Mouse (Mus musculus): ENCODE measurements around the gene Adam11. TPM values are rescaled to one million over a fixed set of nuclear protein-coding genes. Genes with fewer than 3 reads are reported as not detected.
A peak's percentile ranks its signal among the peaks of the same experiment; 100 is the strongest.

Adam11 gene
- polyA plus RNA-seq, 1 experiment: 0.41 TPM

GRCm38 (mm10) chr11:102780986-102781351 lies 19.7 kb downstream of the Adam11 start:
- H3K36me3 ChIP-seq (ENCODE audit: control insufficient read depth, insufficient read depth): no peaks in the 10 kb centered on the region
- no peaks in the 10 kb centered on the region for H3K79me3 ChIP-seq (ENCODE audit: low read depth)
- no peak overlapping the region for H3K4me3 ChIP-seq (ENCODE audit: insufficient read depth, poor library complexity, severe bottlenecking)
- H3K27me3 ChIP-seq (ENCODE audit: control insufficient read depth, insufficient read depth, insufficient read length): no peaks in the 10 kb centered on the region
- no peak overlapping the region for H3ac ChIP-seq (ENCODE audit: control insufficient read depth, insufficient read length, low read depth)
- H3K79me2 ChIP-seq (ENCODE audit: control insufficient read depth, insufficient read depth): no peaks in the 10 kb centered on the region
- TF ChIP-seq MYOD1 (IDR thresholded peaks at IDR 0.05; ENCODE audit: control insufficient read depth, insufficient read length, low read depth) (no peak), MAX (IDR thresholded peaks at IDR 0.05) (no peak), USF1 (IDR thresholded peaks at IDR 0.05; ENCODE audit: low read depth) (no peak), FOSL1 (IDR thresholded peaks at IDR 0.05; ENCODE audit: insufficient read depth, low read length, poor library complexity, severe bottlenecking) (no peak), CTCF (IDR thresholded peaks at IDR 0.05; ENCODE audit: control insufficient read depth, insufficient read depth, insufficient read length) (no peak), MYOG (IDR thresholded peaks at IDR 0.05; ENCODE audit: control insufficient read depth, extremely low read depth, insufficient read length) (no peak), CEBPB (IDR thresholded peaks at IDR 0.05; ENCODE audit: low read depth) (no peak)

GRCm38 (mm10) chr11:102781523-102781922 lies 20.3 kb downstream of the Adam11 start:
- Histone ChIP-seq H3ac (ENCODE audit: control insufficient read depth, insufficient read length, low read depth) (no peak overlapping the region), H3K4me3 (ENCODE audit: insufficient read depth, poor library complexity, severe bottlenecking) (no peak overlapping the region), H3K79me3 (ENCODE audit: low read depth) (no peaks in the 10 kb centered on the region), H3K27me3 (ENCODE audit: control insufficient read depth, insufficient read depth, insufficient read length) (no peaks in the 10 kb centered on the region), H3K79me2 (ENCODE audit: control insufficient read depth, insufficient read depth) (no peaks in the 10 kb centered on the region), H3K36me3 (ENCODE audit: control insufficient read depth, insufficient read depth) (no peaks in the 10 kb centered on the region)
- TF ChIP-seq MAX (IDR thresholded peaks at IDR 0.05) (no peak), MYOG (IDR thresholded peaks at IDR 0.05; ENCODE audit: control insufficient read depth, extremely low read depth, insufficient read length) (no peak), USF1 (IDR thresholded peaks at IDR 0.05; ENCODE audit: low read depth) (no peak), CTCF (IDR thresholded peaks at IDR 0.05; ENCODE audit: control insufficient read depth, insufficient read depth, insufficient read length) (no peak), CEBPB (IDR thresholded peaks at IDR 0.05; ENCODE audit: low read depth) (no peak), MYOD1 (IDR thresholded peaks at IDR 0.05; ENCODE audit: control insufficient read depth, insufficient read length, low read depth) (no peak), FOSL1 (IDR thresholded peaks at IDR 0.05; ENCODE audit: insufficient read depth, low read length, poor library complexity, severe bottlenecking) (no peak)

- no peak overlapping the region for H3ac ChIP-seq (ENCODE audit: control insufficient read depth, insufficient read length, low read depth)
- TF ChIP-seq CTCF (IDR thresholded peaks at IDR 0.05; ENCODE audit: control insufficient read depth, insufficient read depth, insufficient read length): no peak
- H3K27me3 ChIP-seq (ENCODE audit: control insufficient read depth, insufficient read depth, insufficient read length): no peaks in the 10 kb centered on the region
- no peaks in the 10 kb centered on the region for H3K79me3 ChIP-seq (ENCODE audit: low read depth)
- no peaks in the 10 kb centered on the region for H3K36me3 ChIP-seq (ENCODE audit: control insufficient read depth, insufficient read depth)
- no peak overlapping the region for H3K4me3 ChIP-seq (ENCODE audit: insufficient read depth, poor library complexity, severe bottlenecking)
- H3K79me2 ChIP-seq (ENCODE audit: control insufficient read depth, insufficient read depth): no peaks in the 10 kb centered on the region
Measured at GRCm38 (mm10) chr11:102783443-102783842, 22.2 kb downstream of the Adam11 start.

- Histone ChIP-seq H3K79me2 (ENCODE audit: control insufficient read depth, insufficient read depth) (no peaks in the 10 kb centered on the region), H3ac (ENCODE audit: control insufficient read depth, insufficient read length, low read depth) (no peak overlapping the region), H3K4me3 (ENCODE audit: insufficient read depth, poor library complexity, severe bottlenecking) (no peak overlapping the region), H3K27me3 (ENCODE audit: control insufficient read depth, insufficient read depth, insufficient read length) (no peaks in the 10 kb centered on the region), H3K79me3 (ENCODE audit: low read depth) (no peaks in the 10 kb centered on the region), H3K36me3 (ENCODE audit: control insufficient read depth, insufficient read depth) (no peaks in the 10 kb centered on the region)
- TF ChIP-seq CEBPB (IDR thresholded peaks at IDR 0.05; ENCODE audit: low read depth): no peak
Measured at GRCm38 (mm10) chr11:102787688-102788177, 26.5 kb downstream of the Adam11 start.

- H3K36me3 ChIP-seq (ENCODE audit: control insufficient read depth, insufficient read depth): no peaks in the 10 kb centered on the region
- H3ac ChIP-seq (ENCODE audit: control insufficient read depth, insufficient read length, low read depth): no peak overlapping the region
- H3K79me3 ChIP-seq (ENCODE audit: low read depth): no peaks in the 10 kb centered on the region
- no peak for TF ChIP-seq MYOG (IDR thresholded peaks at IDR 0.05; ENCODE audit: control insufficient read depth, extremely low read depth, insufficient read length)
- TF ChIP-seq MAX (IDR thresholded peaks at IDR 0.05): peak; percentile 32
- no peak for TF ChIP-seq USF1 (IDR thresholded peaks at IDR 0.05; ENCODE audit: low read depth)
- TF ChIP-seq CEBPB (IDR thresholded peaks at IDR 0.05; ENCODE audit: low read depth): no peak
- no peak for TF ChIP-seq CTCF (IDR thresholded peaks at IDR 0.05; ENCODE audit: control insufficient read depth, insufficient read depth, insufficient read length)
- no peak for TF ChIP-seq FOSL1 (IDR thresholded peaks at IDR 0.05; ENCODE audit: insufficient read depth, low read length, poor library complexity, severe bottlenecking)
- TF ChIP-seq MYOD1 (IDR thresholded peaks at IDR 0.05; ENCODE audit: control insufficient read depth, insufficient read length, low read depth): no peak
- no peaks in the 10 kb centered on the region for H3K79me2 ChIP-seq (ENCODE audit: control insufficient read depth, insufficient read depth)
- no peak overlapping the region for H3K4me3 ChIP-seq (ENCODE audit: insufficient read depth, poor library complexity, severe bottlenecking)
- H3K27me3 ChIP-seq (ENCODE audit: control insufficient read depth, insufficient read depth, insufficient read length): no peaks in the 10 kb centered on the region
Measured at GRCm38 (mm10) chr11:102791682-102792445, 30.6 kb downstream of the Adam11 start.

GRCm38 (mm10) chr11:102794157-102794556 lies 32.9 kb downstream of the Adam11 start:
- no peaks in the 10 kb centered on the region for H3K79me2 ChIP-seq (ENCODE audit: control insufficient read depth, insufficient read depth)
- H3K36me3 ChIP-seq (ENCODE audit: control insufficient read depth, insufficient read depth): peaks cover 13% of the 10 kb centered on the region
- no peaks in the 10 kb centered on the region for H3K27me3 ChIP-seq (ENCODE audit: control insufficient read depth, insufficient read depth, insufficient read length)
- no peak overlapping the region for H3ac ChIP-seq (ENCODE audit: control insufficient read depth, insufficient read length, low read depth)
- no peak for TF ChIP-seq MYOD1 (IDR thresholded peaks at IDR 0.05; ENCODE audit: control insufficient read depth, insufficient read length, low read depth)
- TF ChIP-seq CTCF (IDR thresholded peaks at IDR 0.05; ENCODE audit: control insufficient read depth, insufficient read depth, insufficient read length): no peak
- TF ChIP-seq MAX (IDR thresholded peaks at IDR 0.05): no peak
- no peak for TF ChIP-seq FOSL1 (IDR thresholded peaks at IDR 0.05; ENCODE audit: insufficient read depth, low read length, poor library complexity, severe bottlenecking)
- TF ChIP-seq USF1 (IDR thresholded peaks at IDR 0.05; ENCODE audit: low read depth): no peak
- TF ChIP-seq MYOG (IDR thresholded peaks at IDR 0.05; ENCODE audit: control insufficient read depth, extremely low read depth, insufficient read length): no peak
- TF ChIP-seq CEBPB (IDR thresholded peaks at IDR 0.05; ENCODE audit: low read depth): no peak
- H3K4me3 ChIP-seq (ENCODE audit: insufficient read depth, poor library complexity, severe bottlenecking): no peak overlapping the region
- H3K79me3 ChIP-seq (ENCODE audit: low read depth): no peaks in the 10 kb centered on the region

All from C2C12 (cell line).